Mouse (Mus musculus): ENCODE measurements around the gene Prss48. TPM values are rescaled to one million over a fixed set of nuclear protein-coding genes. Genes with fewer than 3 reads are reported as not detected.
A peak's percentile ranks its signal among the peaks of the same experiment; 100 is the strongest.

The Prss48 gene
- total RNA-seq (2021) = not detected

- intact Hi-C loops (cut with DNase I) = no loop called here
- no peak for DNase-seq
These were observed at the start of gene Prss48 for GRCm38 (mm10) chr3:86002423-86002822. Prss48 (minus strand) TSS chr3:86002491.

- intact Hi-C loops (cut with DNase I) = no loop called here
These were observed 46.8 kb upstream of the Prss48 start for GRCm38 (mm10) chr3:86049041-86049440.

GRCm38 (mm10) chr3:86047686-86048408 lies 45.6 kb upstream of the Prss48 start:
- DNase-seq = no peak
- intact Hi-C loops (cut with DNase I) = no loop called here

More at GRCm38 (mm10) chr3:86049041-86049440, 46.8 kb upstream of the Prss48 start:
- DNase-seq = no peak

- peak; percentile 67 to 74 for DNase-seq
- intact Hi-C loops (cut with DNase I) = no loop called here
These were observed 38.3 kb upstream of the Prss48 start for GRCm38 (mm10) chr3:86040286-86041201.

GRCm38 (mm10) chr3:86038648-86039047 lies 36.4 kb upstream of the Prss48 start:
- intact Hi-C loops (cut with DNase I) = no loop called here
- peak; percentile 72 to 74 for DNase-seq

- no peak for DNase-seq
These were observed 35.7 kb upstream of the Prss48 start for GRCm38 (mm10) chr3:86037926-86038484.

GRCm38 (mm10) chr3:86033455-86034090 lies 31.3 kb upstream of the Prss48 start:
- intact Hi-C loops (cut with DNase I) = no loop called here
- DNase-seq = no peak

More at GRCm38 (mm10) chr3:86037926-86038484, 35.7 kb upstream of the Prss48 start:
- intact Hi-C loops (cut with DNase I) = no loop called here

- peak in 1 of 2 experiments; percentile 19 for DNase-seq
- intact Hi-C loops (cut with DNase I) = no loop called here
These were observed 28.3 kb upstream of the Prss48 start for GRCm38 (mm10) chr3:86030566-86030965.

- intact Hi-C loops (cut with DNase I) = no loop called here
- no peak for DNase-seq
These were observed 26.5 kb upstream of the Prss48 start for GRCm38 (mm10) chr3:86028658-86029375.

GRCm38 (mm10) chr3:86025341-86026137 lies 23.2 kb upstream of the Prss48 start:
- intact Hi-C loops (cut with DNase I) = no loop called here

GRCm38 (mm10) chr3:86024065-86024795 lies 21.9 kb upstream of the Prss48 start:
- intact Hi-C loops (cut with DNase I) = no loop called here
- no peak for DNase-seq

More at GRCm38 (mm10) chr3:86025341-86026137, 23.2 kb upstream of the Prss48 start:
- no peak for DNase-seq

GRCm38 (mm10) chr3:86021651-86022050 lies 19.4 kb upstream of the Prss48 start:
- intact Hi-C loops (cut with DNase I) = no loop called here
- no peak for DNase-seq

GRCm38 (mm10) chr3:86020921-86021650 lies 18.8 kb upstream of the Prss48 start:
- intact Hi-C loops (cut with DNase I) = no loop called here
- DNase-seq = no peak

- no peak for DNase-seq
These were observed 15.2 kb upstream of the Prss48 start for GRCm38 (mm10) chr3:86017484-86017883.

GRCm38 (mm10) chr3:86016965-86017364 lies 14.7 kb upstream of the Prss48 start:
- DNase-seq = no peak
- intact Hi-C loops (cut with DNase I) = no loop called here

More at GRCm38 (mm10) chr3:86017484-86017883, 15.2 kb upstream of the Prss48 start:
- intact Hi-C loops (cut with DNase I) = no loop called here

- intact Hi-C loops (cut with DNase I) = no loop called here
- DNase-seq = no peak
These were observed 11.5 kb upstream of the Prss48 start for GRCm38 (mm10) chr3:86013837-86014236.

- intact Hi-C loops (cut with DNase I) = no loop called here
- no peak for DNase-seq
These were observed 9.5 kb upstream of the Prss48 start for GRCm38 (mm10) chr3:86011833-86012232.

- intact Hi-C loops (cut with DNase I) = no loop called here
- DNase-seq = no peak
These were observed 9.1 kb upstream of the Prss48 start for GRCm38 (mm10) chr3:86011373-86011772.

Data from heart, postnatal 10 days (tissue).